Mouse (Mus musculus) embryonic facial prominence, embryonic 13.5 days (tissue): ENCODE data around the gene Snx9. TPM values are rescaled to one million over a fixed set of nuclear protein-coding genes. Genes with fewer than 3 reads are reported as not detected.

Experiments used
- ATAC-seq: fragments of 200-750 bp; cut with Nextera tagmentation; 2 replicates; pipeline ENCODE4 v1.8.0; 2017; ENCODE audit warnings: low read depth; ENCODE audit not compliant: insufficient number of reproducible peaks, insufficient read depth, low FRiP score, low TSS enrichment
- H3K27ac ChIP-seq: fragments of 300-500 bp; sonication (generic); 2 replicates; pipeline ENCODE4 v1.5.1; 2015; ENCODE audit warnings: moderate library complexity, mild to moderate bottlenecking, inconsistent platforms
- H3K27me3 ChIP-seq: fragments of 300-500 bp; sonication (generic); 2 replicates; pipeline ENCODE4 v1.6.1; 2015; ENCODE audit warnings: mild to moderate bottlenecking, inconsistent platforms
- H3K36me3 ChIP-seq: fragments of 300-500 bp; sonication (generic); 2 replicates; pipeline ENCODE4 v1.6.1; 2015; ENCODE audit warnings: mild to moderate bottlenecking, inconsistent platforms
- H3K4me1 ChIP-seq: fragments of 300-500 bp; sonication (generic); 2 replicates; pipeline ENCODE4 v1.6.1; 2015; ENCODE audit warnings: inconsistent platforms
- H3K4me2 ChIP-seq: fragments of 300-500 bp; sonication (generic); 2 replicates; pipeline ENCODE4 v1.6.1; 2015; ENCODE audit warnings: moderate library complexity, mild to moderate bottlenecking, inconsistent platforms
- H3K4me3 ChIP-seq: fragments of 300-500 bp; sonication (generic); 2 replicates; pipeline ENCODE4 v1.5.1; 2015; ENCODE audit warnings: mild to moderate bottlenecking, inconsistent platforms
- H3K9ac ChIP-seq: fragments of 300-500 bp; sonication (generic); 2 replicates; pipeline ENCODE4 v1.6.1; 2015; ENCODE audit warnings: mild to moderate bottlenecking, inconsistent platforms
- H3K9me3 ChIP-seq: fragments of 300-500 bp; sonication (generic); 2 replicates; pipeline ENCODE4 v1.6.1; 2016; ENCODE audit warnings: inconsistent platforms
- WGBS: fragments of 180-500 bp; shearing (Covaris S2); methylation state at CpG from one replicate; pipeline ENCODE4 v1.1.7; 2015; ENCODE audit warnings: mixed read lengths; 5-methylcytosine and 5-hydroxymethylcytosine counted together
- polyA plus RNA-seq: library from polyadenylated mRNA; unstranded; fragments of >200 nt; fragmentation: Nextera tagmentation; extraction: Ambion mirVana; gene quantifications from 2 replicates; pipeline ENCODE4 v1.2.1, GENCODE M21; 2015

Snx9 gene
- polyA plus RNA-seq, 1 experiment from 2014 or later: 23.4 TPM

DNA sequence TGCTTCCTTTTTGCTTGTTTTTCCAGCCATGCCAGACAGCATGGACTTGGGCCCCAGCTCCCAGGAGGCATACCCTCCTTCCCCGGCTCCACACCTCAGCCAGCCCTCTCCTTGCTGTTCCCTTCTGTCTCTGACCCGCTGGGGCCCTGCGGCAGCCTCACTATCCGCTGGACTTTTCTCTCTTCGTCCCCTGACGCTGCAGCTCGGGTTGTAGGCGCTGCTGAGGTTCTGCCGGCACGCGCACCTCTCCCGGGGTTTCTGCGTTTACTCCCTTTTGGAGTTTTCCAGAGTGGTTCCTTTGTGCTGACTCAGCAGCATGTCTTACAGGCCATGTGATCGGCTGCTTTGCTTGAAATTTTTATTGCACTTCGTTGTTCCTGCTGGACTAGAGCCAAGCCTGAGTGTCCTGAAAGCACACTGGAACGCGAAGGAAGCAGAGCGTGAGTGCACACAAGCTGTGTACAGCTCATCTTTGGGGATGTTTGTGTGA, 8.3 kb downstream of the Snx9 start:
- Histone ChIP-seq H3K9ac (peak overlapping the region; percentile 73), H3K4me2 (peak overlapping the region; percentile 66), H3K4me3 (peak overlapping the region; percentile 36), H3K27me3 (no peaks in the 10 kb centered on the region), H3K9me3 (0 out of 2 replicates have a peak, but pooled peaks cover 3% of the 10 kb centered on the region), H3K36me3 (peaks cover 8% of the 10 kb centered on the region; the same call in 1 of the 2 replicates), H3K27ac (peak overlapping the region; percentile 88), H3K4me1 (peaks cover 32% of the 10 kb centered on the region)
- no peak for ATAC-seq
- WGBS: 12% methylated on average over 18 of the region's 18 CpGs

- Histone ChIP-seq H3K27ac (peak overlapping the region; percentile 88), H3K4me3 (no peak overlapping the region), H3K4me1 (peaks cover 28% of the 10 kb centered on the region), H3K27me3 (no peaks in the 10 kb centered on the region), H3K36me3 (peaks cover 10% of the 10 kb centered on the region; the same call in 1 of the 2 replicates), H3K4me2 (peak overlapping the region; percentile 66), H3K9me3 (0 out of 2 replicates have a peak, but pooled peaks cover 3% of the 10 kb centered on the region), H3K9ac (no peak overlapping the region)
- 96% methylated on average over 3 of the region's 3 CpGs for WGBS
- no peak for ATAC-seq
Observed at GRCm38 (mm10) chr17:5850031-5850430, 8.9 kb downstream of the Snx9 start.

DNA sequence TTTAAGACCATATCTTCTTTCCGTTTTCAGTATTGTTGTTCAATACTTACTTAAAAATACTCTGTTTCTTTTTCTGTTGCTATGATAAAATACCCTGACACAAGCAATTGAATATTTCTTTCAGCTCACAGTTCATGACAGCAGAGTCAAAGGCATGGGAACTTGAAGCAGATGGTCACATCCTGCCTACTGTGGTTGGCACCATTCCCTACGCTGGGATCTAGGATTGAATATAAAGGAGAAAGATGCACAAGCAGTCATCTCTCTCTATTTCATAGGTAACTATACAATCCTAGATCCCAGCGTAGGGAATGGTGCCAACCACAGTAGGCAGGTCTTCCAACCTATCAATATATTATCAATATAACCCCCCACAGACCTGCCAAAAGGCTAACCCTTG, 9.3 kb downstream of the Snx9 start:
- H3K4me3 ChIP-seq: no peak overlapping the region
- WGBS: 93% methylated on average over 3 of the region's 3 CpGs
- H3K27me3 ChIP-seq: no peaks in the 10 kb centered on the region
- H3K9ac ChIP-seq: no peak overlapping the region
- no peak for ATAC-seq
- H3K27ac ChIP-seq: no peak overlapping the region
- peaks cover 10% of the 10 kb centered on the region; the same call in 1 of the 2 replicates for H3K36me3 ChIP-seq
- no peak overlapping the region for H3K4me2 ChIP-seq
- H3K9me3 ChIP-seq: 0 out of 2 replicates have a peak, but pooled peaks cover 3% of the 10 kb centered on the region
- H3K4me1 ChIP-seq: peaks cover 25% of the 10 kb centered on the region

DNA sequence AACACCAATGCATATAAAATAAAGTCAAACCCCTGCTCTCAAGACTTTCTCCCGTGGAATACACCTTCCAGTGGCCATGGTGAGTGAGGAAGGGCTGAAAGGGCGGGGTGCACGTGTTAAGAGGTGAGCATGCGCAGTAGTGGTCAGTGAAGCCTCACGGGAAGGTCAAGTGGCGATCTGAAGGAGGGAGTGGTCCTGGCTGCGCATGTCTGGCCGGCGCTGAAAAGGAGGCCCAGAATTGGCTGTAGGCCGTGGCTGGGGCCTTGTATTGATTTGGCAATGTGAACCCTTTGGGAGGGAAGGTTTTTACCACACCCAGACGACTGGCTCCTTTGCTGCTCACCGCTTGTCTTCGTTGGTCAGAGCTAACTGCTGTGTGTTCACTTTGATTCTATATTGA, 12.8 kb downstream of the Snx9 start:
- Histone ChIP-seq H3K36me3 (peaks cover 10% of the 10 kb centered on the region; the same call in 1 of the 2 replicates), H3K9ac (no peak overlapping the region), H3K4me1 (peaks cover 11% of the 10 kb centered on the region), H3K27me3 (no peaks in the 10 kb centered on the region), H3K4me3 (no peak overlapping the region), H3K9me3 (0 out of 2 replicates have a peak, but pooled peaks cover 3% of the 10 kb centered on the region), H3K27ac (no peak overlapping the region), H3K4me2 (no peak overlapping the region)
- 93% methylated on average over 13 of the region's 13 CpGs for WGBS
- no peak for ATAC-seq

- no peak overlapping the region for H3K4me3 ChIP-seq
- H3K36me3 ChIP-seq: peaks cover 10% of the 10 kb centered on the region; the same call in 1 of the 2 replicates
- 0 out of 2 replicates have a peak, but pooled peaks cover 3% of the 10 kb centered on the region for H3K9me3 ChIP-seq
- no peaks in the 10 kb centered on the region for H3K27me3 ChIP-seq
- ATAC-seq: no peak
- no peak overlapping the region for H3K4me2 ChIP-seq
- no peak overlapping the region for H3K27ac ChIP-seq
- no peaks in the 10 kb centered on the region for H3K4me1 ChIP-seq
- no peak overlapping the region for H3K9ac ChIP-seq
Observed at GRCm38 (mm10) chr17:5855560-5855959, 14.4 kb downstream of the Snx9 start.

- Histone ChIP-seq H3K27me3 (no peaks in the 10 kb centered on the region), H3K9me3 (0 out of 2 replicates have a peak, but pooled peaks cover 3% of the 10 kb centered on the region), H3K4me2 (no peak overlapping the region), H3K4me3 (no peak overlapping the region), H3K36me3 (peaks cover 10% of the 10 kb centered on the region; the same call in 1 of the 2 replicates), H3K4me1 (no peaks in the 10 kb centered on the region), H3K27ac (no peak overlapping the region), H3K9ac (no peak overlapping the region)
- 90% methylated on average over 7 of the region's 7 CpGs for WGBS
- ATAC-seq: no peak
Observed at GRCm38 (mm10) chr17:5856426-5856825, 15.3 kb downstream of the Snx9 start.

GRCm38 (mm10) chr17:5857206-5857605, 16.1 kb downstream of the Snx9 start:
- no peak for ATAC-seq
- Histone ChIP-seq H3K27ac (no peak overlapping the region), H3K9me3 (0 out of 2 replicates have a peak, but pooled peaks cover 3% of the 10 kb centered on the region), H3K4me1 (no peaks in the 10 kb centered on the region), H3K9ac (no peak overlapping the region), H3K4me3 (no peak overlapping the region), H3K4me2 (no peak overlapping the region), H3K36me3 (peaks cover 10% of the 10 kb centered on the region; the same call in 1 of the 2 replicates), H3K27me3 (no peaks in the 10 kb centered on the region)
- WGBS: 93% methylated on average over 11 of the region's 11 CpGs

GRCm38 (mm10) chr17:5858209-5858608, 17.1 kb downstream of the Snx9 start:
- Histone ChIP-seq H3K9ac (no peak overlapping the region), H3K4me3 (no peak overlapping the region), H3K4me1 (no peaks in the 10 kb centered on the region), H3K27me3 (no peaks in the 10 kb centered on the region), H3K4me2 (no peak overlapping the region), H3K9me3 (0 out of 2 replicates have a peak, but pooled peaks cover 3% of the 10 kb centered on the region), H3K36me3 (peaks cover 10% of the 10 kb centered on the region; the same call in 1 of the 2 replicates), H3K27ac (no peak overlapping the region)
- ATAC-seq: no peak
- whole genome bisulfite sequencing: 64% methylated on average over 8 of the region's 8 CpGs

- 32% methylated on average over 6 of the region's 6 CpGs for WGBS
- Histone ChIP-seq H3K4me2 (no peak overlapping the region), H3K4me1 (no peaks in the 10 kb centered on the region), H3K27me3 (no peaks in the 10 kb centered on the region), H3K9ac (no peak overlapping the region), H3K4me3 (no peak overlapping the region), H3K27ac (no peak overlapping the region), H3K9me3 (no peaks in the 10 kb centered on the region), H3K36me3 (no peaks in the 10 kb centered on the region)
- ATAC-seq: no peak
Observed at GRCm38 (mm10) chr17:5862285-5862684, 21.2 kb downstream of the Snx9 start.

DNA sequence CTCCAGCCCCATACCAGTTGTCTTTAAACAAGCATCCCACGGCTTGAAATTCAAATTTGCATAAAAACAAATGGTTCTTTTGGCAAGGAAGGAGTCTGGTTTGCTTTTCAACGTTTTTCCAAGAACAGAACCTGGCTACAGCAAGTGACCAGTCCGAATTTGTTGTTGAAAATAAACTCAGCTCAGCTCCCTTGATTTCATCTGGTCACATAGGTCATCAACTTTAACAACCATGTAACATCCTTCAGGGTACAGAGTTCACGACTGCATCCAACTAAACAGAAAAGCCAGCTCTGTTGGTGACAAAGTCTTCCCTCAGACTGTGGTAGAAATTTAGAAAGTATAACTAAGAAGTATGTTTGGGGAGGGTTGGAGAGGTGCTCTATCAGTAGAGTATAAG, 21.7 kb downstream of the Snx9 start:
- no peak overlapping the region for H3K4me3 ChIP-seq
- no peak overlapping the region for H3K27ac ChIP-seq
- no peaks in the 10 kb centered on the region for H3K27me3 ChIP-seq
- H3K9ac ChIP-seq: no peak overlapping the region
- no peaks in the 10 kb centered on the region for H3K4me1 ChIP-seq
- 49% methylated on average over 4 of the region's 4 CpGs for WGBS
- no peaks in the 10 kb centered on the region for H3K36me3 ChIP-seq
- no peaks in the 10 kb centered on the region for H3K9me3 ChIP-seq
- ATAC-seq: no peak
- no peak overlapping the region for H3K4me2 ChIP-seq

DNA sequence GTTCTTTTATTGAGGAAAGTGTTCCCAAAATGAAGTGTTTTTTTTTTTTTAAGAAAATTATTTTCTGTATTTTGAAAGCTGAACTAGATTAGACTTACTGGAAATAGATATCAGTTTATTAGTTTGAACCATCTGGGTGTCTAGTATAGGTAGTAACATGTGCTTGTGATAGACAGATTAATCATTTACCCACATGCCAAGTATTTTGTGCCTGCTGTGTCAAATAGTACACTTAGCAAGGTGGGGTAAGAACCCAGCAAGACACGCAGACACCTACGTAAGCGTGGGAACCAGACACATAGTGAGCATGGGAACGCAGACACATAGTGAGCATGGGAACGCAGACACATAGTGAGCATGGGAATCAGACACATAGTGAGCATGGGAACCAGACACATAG, 22.6 kb downstream of the Snx9 start:
- Histone ChIP-seq H3K4me1 (peaks cover 5% of the 10 kb centered on the region; the same call in 1 of the 2 replicates), H3K27ac (no peak overlapping the region), H3K27me3 (no peaks in the 10 kb centered on the region), H3K36me3 (no peaks in the 10 kb centered on the region), H3K4me3 (no peak overlapping the region), H3K4me2 (no peak overlapping the region), H3K9me3 (no peaks in the 10 kb centered on the region), H3K9ac (no peak overlapping the region)
- 99% methylated on average over 5 of the region's 5 CpGs for WGBS
- no peak for ATAC-seq

- WGBS: 83% methylated on average over 6 of the region's 6 CpGs
- ATAC-seq: no peak
- Histone ChIP-seq H3K9ac (no peak overlapping the region), H3K9me3 (no peaks in the 10 kb centered on the region), H3K4me2 (no peak overlapping the region), H3K4me1 (peaks cover 13% of the 10 kb centered on the region), H3K4me3 (no peak overlapping the region), H3K36me3 (no peaks in the 10 kb centered on the region), H3K27ac (no peak overlapping the region), H3K27me3 (no peaks in the 10 kb centered on the region)
Observed at GRCm38 (mm10) chr17:5867456-5867855, 26.3 kb downstream of the Snx9 start.
